Mouse (Mus musculus): ENCODE measurements around the gene Gm6525.

DNA sequence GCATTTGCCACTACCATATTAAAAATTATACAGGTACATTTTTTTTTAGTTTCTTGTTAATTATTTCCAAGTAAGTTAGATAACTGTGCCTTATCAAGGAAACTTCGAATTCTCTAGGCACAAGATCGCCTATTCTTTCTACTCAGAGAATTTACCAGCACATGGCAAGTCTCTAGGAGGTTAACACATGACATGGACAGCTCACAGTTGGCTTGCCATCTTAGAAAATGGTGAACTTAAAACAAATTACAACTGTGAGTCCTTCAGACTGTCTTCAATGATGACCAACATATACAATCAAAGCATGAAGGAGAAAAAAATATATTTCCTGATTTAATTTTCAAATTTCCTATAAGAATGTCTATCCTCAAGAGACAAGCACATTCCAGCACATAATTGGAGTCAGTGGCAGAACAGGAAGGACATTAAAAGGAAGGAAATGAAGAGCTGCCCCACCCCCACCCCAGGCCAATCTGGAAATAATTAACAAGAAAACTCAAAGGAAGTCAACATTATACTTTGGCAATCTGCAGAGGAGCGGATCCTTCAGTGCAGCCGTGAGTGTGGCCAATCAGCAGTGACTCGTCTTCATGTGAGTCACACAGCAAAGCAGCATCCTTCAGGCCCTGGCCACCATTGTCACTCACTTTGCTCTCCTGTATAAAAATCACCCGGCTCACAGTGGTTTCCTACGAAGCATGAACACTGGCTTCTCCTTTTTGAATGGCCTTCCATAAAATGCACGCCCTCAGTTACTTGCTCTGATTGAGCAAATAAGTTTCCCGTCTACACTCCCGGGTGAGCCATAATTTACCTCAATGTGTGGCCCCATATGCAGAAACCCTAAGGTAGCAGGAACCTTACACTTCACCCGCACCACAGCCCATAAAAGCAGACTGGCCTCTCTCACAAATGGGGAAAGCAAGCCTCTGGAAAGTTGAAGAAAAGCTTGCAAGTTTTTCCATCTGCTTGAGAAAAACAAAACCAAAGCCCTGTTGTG is 44.7 kb upstream of the Gm6525 start:
- TF ChIP-seq CTCF (IDR thresholded peaks at IDR 0.05; ENCODE audit: low read depth, low read length) = no peak
- no peak for TF ChIP-seq POLR2A (IDR thresholded peaks at IDR 0.05; ENCODE audit: borderline replicate concordance, low read depth, low read length)
